Mouse (Mus musculus) regulatory T cell (primary cell): ENCODE measurements around the gene Ddr2.
"Not testable (repeated sequence)": the region's sequence is repeated elsewhere in the genome, so short reads cannot be mapped to it uniquely, and the experiment has no call there.

ENCODE experiments used
- in situ Hi-C: fragments of 300-600 bp; cut with MboI, MseI; formaldehyde crosslinking; loops from one replicate; pipeline ENCODE4 v1.15.1; 2025; ENCODE audit warnings: high pct_unique_total_duplicates

Ddr2 gene

DNA sequence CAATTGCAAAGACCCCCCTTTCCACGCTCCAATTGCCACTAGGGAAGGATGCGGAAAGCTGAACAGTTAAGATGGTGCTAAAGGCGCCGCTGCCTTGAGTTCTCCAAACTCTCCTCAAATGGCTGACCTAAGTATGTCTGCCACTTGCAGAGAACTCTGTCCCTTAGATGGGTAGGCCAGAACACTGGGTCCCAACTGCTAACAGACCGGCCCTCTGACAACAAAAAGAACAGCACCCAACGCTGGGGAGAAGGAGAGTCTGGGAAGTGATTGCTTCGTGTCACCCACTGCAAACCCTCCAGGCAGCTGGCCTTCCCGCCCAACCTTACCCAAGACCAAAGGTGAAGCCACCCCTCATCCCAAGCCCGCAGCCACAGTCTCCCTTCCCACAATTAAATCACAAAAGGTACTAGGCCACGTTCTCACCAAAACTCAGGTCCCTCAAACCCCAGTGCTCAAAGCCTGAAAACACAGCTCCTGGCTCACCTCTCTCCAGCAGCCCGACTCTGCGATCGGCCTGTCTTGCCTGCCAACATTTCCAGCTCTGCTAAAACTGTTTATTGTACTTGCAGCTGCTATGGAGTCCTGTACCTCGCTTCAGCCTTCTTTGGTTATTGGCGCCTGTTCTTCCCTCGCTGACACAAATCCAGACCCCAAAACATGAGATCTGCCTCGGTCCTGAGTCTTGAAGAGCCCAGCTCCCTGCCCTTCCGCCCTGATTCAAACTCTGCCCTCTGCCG is 616 bp downstream of the Ddr2 start:
- in situ Hi-C loops = loop anchor here (5.0 kb wide), 1 partner anchor 68 kb away; no protein-coding TSS in a partner anchor

DNA sequence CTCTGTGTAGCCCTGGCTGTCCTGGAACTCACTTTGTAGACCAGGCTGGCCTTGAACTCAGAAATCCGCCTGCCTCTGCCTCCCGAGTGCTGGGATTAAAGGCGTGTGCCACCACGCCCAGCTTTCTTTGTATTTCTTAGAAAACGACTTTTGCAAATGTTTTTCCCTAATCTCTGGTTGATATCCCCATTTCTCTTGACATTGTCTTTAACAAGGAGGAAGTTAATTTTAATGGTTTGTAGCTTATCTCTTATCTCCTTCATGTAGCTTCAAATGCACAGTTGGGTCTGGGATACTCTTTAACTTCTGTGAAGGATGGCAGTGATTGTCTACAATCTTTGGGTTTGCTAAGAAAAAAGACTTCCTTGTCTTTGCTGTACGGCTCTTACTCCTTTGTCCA is 7.7 kb downstream of the Ddr2 start:
- in situ Hi-C loops = not testable (repeated sequence)

DNA sequence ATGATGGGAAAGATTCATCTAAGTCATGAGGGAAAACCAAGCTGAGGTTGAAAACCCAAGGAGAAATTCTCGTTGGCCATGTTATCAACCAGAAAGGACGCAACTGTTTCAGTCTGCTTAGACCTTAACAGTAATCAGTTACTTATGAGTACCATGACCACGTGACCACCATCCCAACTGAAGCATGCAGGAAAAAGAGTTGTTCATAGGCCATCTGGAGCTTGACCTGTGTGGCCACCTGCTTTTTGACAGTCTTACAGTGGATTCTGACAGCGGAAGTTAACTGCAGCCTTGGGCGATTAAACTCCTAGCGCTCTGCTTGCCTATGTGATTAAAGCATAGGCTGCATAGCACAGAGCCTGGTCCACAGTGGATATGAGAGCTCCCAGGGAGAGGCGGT is 23.9 kb downstream of the Ddr2 start:
- in situ Hi-C loops = no loop called here

DNA sequence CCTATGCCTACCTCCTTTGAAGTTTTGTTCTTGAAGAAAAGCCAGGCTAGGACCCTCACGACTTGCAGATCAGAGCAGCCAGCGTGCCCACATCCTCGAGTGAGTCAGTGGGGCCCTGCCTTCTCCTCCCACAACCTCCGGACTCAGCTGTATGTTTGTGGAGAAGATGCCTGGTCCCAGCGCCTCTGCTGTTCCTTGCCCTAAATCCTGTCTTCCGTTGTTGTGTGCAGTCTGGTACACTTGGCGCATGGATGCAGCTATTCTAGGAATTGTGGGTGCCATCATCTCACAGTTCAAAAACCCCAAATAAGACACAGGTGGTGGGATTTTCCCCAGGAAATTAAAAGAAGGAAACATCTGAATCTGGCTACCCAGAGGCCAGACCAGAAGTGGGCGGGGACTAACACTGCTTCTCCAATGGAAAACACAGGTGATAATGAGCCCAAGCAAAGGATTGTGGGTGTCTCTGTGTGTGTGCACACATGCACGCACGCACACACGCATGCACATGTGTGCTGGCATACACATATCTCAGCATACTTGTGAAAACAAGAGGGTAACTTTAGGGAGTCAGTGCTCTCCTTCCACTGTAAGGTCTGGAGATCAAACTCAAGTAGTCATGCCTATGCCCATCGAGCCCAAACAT is 26.3 kb downstream of the Ddr2 start:
- in situ Hi-C loops = no loop called here

DNA sequence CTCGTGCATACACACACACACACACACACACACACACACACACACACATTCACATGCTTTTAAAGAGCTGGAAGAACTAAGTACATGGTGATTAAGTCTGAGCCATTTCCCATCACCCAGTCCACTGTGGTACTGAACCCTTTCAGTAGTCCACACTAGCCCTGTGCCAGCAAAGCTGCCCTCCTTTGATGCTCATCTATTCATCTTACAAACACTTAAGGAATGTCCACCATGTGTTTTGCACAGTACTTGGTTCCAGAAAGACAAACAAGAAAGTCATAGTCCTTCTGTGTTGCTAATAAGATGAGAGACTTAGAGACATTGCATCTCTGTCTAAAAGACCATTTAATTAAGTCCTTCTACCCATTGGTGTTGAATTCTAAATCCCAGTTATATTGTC is 29.7 kb downstream of the Ddr2 start:
- in situ Hi-C loops = no loop called here

DNA sequence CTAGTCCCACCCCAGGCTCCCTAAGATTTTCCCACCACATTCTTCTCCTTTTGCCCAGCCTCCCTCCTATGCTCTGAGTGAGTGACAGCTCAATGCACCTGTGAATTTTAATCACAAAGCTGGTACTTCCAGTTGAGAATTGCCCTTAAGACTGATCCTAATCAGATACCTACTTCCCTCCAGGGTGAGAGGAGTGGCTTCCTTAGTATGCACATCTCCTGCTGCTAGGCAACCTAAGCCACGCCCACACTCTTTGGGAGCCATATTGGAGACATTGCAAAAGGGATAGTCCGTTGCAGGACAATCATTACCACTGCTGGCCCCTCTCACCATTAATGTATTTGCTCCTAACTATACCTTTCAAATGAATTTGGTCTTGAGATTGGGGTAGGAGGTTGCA is 31.1 kb downstream of the Ddr2 start:
- in situ Hi-C loops = no loop called here

DNA sequence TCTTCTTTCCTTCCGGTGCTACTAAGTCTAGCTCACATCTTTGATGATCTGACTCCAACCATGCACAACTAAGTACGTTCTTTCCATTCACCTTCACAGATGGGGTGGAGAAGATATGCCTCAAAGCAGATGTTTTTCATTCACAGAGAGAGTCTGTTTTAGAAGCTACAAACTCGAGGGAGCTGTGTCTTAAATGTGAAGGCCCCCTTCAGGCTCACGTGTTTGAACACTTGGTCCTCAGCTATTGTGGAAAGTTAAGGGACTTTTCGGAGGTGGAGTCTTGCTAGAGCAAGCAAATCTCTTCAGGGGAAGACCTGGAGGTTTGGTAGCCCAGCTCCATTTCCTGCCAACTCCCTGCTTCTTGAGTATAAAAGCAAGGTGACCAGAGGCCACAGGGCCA is 34.2 kb downstream of the Ddr2 start:
- in situ Hi-C loops = no loop called here

DNA sequence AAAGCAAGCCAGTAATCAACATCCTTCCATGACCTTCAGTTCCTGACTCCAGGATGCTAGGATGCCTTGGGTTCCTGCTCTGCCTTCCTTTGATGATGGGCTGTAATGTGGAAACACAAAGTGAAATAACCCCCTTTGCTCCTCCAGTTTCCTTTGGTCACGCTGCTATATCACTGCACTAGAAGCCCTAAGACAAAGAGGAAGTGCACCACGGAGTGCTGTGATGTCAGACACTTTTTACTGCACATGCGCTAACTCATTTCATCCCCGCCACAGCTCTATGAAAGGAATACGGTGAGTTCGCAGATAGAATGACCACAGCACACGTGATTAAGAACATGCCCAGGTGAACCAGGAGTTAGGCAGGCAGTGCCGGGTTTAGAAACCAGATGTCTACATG is 36.8 kb downstream of the Ddr2 start:
- in situ Hi-C loops = no loop called here

DNA sequence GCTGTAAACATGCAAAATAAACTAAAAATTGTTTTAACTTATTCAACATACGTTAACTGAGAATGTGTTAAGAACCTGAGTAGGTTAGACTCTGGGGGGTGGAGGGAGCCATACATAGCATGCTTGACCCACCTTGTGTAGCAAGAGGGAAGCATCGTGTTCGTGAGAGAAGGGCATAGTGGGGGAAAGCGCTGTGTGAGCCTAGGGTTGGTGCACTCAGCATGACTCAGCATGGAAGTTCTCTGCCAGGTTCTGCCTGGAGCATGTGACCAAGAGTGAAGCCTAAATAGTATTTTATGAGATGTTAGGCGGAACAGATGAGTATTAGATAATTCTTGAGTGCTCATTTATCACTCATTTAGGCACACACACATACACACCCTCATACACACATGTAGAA is 41.4 kb downstream of the Ddr2 start:
- in situ Hi-C loops = no loop called here

DNA sequence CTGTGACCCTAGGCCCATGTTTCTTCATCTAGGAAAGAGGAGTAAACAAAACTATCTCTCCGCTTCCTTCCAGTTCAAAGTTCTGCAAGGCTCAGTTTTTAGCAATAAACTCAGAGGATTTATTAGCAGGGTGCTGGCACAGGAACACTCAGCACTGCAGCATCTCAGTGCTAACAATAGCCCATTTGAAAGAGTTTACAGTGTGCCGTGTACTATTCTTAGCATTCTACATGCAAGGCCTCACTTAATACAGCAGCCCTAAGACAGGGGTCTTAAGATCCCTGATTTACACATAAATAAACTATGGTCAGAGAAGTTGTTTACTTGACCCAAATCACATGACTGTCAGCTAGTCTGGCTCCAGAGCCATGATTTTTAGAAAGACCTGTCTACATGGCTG is 44.6 kb downstream of the Ddr2 start:
- in situ Hi-C loops = no loop called here

DNA sequence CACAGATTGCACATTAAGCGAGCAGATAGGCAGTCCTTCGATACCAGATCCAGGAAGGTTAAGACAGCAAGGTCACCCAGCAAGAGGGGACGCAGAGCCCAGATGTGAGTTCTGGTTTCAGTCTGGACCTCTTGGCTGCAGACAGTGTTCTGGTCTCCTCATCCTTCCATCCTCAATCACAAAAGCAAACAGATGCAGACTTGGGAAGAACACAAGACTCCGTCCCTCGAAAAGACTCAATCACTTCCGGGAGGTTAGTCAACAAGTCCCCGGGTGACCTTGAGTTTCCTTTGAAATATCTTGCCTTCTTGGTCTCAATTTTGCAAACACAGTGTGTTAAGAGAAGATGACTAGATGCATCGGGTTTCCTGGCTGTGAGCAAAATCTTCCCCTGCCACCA is 45.6 kb downstream of the Ddr2 start:
- in situ Hi-C loops = no loop called here

DNA sequence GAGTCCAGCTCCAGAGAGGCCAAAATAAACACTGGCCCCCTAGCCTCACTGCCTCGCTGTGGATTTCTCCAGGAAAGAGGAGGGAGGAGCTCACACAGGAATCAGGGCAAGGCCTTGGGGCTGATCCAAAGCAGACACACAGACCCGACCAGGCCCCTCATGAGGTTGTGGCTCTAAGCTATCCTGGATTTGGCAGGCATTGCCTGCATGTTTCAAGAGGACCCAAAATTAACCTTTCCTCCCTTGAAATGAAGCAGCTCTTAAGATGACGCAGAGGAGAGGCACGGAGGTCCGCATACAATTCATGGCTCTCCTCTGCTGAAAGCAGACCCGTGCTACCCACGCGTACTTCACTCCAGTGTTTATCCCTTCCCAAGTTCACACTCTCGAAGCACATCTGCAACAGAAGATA is 46.5 kb downstream of the Ddr2 start:
- in situ Hi-C loops = no loop called here

DNA sequence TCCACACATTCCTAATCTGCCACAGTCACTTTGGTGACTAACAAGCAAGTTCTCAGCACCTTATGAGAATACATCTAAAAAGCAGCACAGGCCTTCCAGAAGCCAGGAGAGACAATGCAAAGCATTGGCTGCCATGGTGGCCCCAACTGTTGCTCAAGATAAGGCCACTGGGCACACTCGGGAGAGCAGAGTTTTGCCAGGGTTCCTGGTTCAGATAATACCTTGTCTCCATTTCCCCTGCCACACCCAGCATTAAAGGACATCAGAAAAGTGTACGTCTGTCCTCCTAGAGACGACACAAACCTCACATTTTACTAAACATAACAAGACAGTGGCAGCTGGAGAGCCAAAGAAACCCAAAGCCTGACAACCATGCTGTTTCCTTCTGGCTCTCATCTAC is 50.3 kb downstream of the Ddr2 start:
- in situ Hi-C loops = no loop called here

DNA sequence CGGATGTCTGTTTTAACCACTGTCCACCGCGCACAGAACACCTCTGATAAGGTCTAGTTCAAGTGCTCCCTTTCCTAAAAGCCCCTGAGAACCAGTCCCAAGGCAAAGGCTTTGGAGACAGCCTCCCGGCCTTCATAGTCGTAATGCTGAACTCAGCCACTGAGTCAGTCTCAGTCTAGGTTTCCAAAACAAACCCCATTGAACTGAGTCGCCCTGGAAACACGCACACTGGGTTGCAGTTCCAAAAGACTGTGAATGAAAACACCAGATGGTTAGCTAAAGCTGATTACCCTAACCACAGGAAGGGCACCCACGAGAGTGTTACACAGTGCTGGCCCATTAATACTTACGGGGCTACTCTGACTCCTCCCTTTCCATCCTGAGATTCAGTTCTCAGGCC is 51.2 kb downstream of the Ddr2 start:
- in situ Hi-C loops = no loop called here

DNA sequence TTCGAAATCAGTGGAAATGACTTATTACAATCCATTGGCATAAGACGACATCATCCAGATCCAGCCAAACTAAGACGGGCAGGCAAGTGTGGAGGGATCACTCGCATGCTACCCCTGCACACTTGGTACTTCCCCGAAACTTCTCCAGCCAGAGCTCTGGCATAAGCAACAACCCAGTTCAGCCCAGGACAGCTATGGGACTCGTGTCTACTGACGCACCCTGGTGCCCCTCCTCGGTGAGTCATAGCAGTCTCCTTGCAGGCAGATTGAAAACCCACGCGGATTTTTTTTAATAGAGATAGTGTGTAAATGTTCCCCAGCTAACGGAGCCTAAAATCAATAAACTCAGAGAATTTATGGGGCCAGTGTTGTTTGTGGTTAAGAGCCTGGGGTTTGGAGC is 52.5 kb downstream of the Ddr2 start:
- in situ Hi-C loops = no loop called here

DNA sequence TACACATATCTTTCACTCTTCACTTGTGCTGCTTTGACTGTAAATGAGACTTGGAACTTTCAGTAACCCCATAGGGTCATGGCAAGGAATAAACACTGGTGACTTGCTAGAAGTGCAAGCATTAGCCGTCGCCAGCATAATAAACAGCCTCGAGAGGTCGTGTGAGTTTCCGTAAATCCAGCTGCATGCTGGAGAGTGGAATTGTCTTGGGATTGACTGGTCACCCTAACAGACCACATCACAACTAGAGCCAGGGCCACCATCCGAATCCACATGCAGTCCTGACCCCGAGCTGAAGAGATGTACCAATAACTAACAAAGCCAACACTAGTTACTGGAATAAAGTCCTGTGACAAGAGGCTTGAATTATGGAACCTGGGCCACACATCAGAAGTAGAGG is 53.0 kb downstream of the Ddr2 start:
- in situ Hi-C loops = no loop called here

DNA sequence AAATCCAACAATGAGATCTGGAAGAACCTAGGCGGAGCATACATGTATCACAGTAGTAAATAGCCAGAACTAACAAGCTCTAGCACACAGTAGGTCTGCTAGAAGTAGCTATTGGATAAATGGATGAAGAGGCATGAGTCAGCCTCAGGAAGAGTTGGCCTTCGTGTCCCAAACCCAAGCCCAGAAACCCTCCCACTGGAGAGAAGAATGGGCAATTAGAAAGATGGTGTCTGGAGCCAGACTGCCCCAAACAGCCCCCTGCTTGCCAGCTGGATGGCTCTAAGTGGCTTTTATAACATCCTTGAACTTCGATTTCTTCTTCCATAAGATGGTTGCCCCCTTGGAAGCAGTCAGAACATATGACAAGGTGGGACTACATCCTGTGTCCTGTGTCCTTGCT is 53.6 kb downstream of the Ddr2 start:
- in situ Hi-C loops = no loop called here

DNA sequence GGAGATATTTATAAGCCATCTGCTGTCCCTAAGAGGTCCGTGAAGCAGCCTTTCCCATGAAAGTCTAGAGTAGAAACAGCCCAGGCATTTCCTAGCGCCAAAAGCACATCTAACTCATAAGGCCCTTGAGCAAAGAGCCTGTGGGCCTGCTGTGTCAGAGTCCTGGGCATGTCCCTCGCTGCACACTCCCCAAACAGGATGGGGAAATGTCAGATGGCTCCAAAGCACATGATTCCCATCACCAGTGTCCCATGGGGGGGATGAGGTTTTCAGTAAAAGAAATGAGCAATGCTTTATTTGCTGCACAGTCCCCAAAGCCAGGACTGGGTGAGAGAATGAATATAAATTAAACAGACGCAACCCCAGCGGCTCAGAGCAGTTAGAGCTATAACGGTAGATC is 54.3 kb downstream of the Ddr2 start:
- in situ Hi-C loops = no loop called here

DNA sequence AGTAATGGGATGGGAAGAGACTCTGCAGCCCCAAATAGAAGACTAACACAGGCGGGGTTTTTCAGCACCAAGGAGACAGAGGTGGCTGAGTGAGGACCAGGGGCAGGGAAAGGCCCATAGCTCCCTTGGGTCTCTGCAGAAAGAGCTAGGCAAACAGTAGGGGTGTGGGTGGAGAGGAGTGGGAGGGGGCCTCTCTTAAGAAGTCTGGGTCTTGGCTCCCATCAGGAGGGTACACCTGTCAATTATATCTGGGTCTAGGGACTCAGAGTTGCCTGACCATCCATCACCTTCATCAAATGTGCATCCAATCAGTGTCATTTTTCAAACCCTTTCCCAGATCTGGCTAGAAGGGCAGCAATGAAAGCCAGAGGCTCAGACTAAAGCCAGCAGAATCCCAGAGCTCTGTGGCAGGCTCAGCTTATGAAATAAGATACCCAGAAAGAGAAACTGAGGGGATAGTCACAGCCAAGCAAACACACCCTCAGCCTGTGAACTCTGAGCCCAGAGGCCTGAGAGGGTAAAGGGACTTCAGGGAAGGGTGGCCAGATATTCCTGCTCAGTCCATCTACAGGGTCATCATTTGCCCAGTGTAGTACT is 58.0 kb downstream of the Ddr2 start:
- in situ Hi-C loops = no loop called here

DNA sequence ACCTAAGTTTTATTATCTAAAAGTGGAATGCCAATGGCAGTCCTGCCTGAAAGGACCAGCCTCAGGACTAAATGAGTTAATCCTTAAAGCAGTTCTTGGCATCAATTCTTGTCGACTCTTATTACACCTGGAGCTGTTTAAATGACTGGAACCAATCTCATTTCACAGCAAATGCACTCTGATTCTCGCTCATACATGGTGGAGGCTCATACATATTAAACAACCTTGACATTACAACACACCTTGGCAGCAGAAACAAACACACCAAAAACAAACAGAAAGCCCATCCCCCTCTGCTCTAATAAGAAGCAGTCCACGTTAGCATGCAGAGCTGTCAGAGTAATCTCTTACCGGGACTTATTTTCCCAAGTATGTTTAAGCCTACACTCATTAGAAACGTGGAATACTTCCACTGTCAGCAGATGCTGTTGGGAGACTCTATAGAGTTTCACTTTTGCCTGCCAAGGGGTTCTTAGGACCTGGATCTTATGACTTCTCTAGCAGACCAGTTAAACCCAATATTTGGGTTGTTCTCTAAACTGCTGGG is 58.9 kb downstream of the Ddr2 start:
- in situ Hi-C loops = no loop called here

DNA sequence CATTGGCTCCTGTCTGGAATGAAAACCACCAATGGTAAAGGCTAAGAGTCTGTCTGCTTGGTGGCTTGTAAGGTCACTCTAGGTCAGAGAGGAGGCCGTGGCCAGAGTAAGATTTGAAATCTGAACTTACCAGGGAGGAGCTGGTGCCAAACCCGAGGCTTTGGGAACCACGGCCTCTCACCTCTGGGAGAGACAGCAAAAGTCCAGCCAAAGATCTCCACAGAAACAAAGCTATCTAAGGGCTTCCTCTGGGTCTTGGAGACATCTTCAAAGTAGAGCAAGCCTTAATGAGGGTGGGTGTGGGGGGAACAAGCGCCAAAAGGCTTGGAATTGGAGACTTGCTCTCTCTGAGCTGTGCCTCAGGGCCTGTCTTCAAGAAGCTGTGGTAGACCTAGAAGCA is 62.1 kb downstream of the Ddr2 start:
- in situ Hi-C loops = no loop called here

DNA sequence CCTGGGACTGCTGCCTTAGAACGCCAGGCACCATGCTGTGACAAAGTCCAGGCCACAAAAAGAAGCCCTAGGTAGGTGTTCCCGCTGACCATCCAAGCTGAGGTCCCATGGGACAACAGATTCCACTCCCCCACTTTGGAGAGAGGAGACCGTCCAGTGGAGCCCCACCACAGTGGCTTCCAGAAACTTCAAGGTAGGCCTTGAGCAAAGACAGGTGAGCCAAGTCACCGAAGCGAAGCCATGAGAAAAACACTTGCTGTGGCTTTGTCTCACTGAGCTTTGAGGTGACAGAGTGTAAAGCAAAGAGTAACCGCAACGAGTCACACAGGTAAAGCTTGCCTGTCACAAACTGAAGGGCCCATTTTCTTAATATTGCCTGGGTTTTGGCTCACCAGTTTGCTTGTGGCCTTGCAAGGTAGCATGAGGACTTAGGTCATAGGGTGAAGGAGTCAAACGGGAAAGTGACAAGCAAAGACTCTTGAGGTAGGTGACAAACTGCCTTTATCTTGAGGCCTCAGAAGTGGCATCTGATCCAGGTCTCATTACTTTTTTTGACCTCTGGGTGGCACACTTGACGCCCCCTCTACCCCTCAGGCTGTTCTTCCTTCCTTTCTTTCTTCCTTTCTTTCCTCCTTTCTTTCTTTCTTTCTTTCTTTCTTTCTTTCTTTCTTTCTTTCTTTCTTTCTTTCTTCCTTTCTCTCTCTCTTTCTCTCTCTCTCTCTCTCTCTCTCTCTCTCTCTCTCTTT is 65.7 kb downstream of the Ddr2 start:
- in situ Hi-C loops = loop anchor here (5.0 kb wide), 1 partner anchor 67 kb away; the partner anchor contains the start of gene Ddr2
